Mouse (Mus musculus): ENCODE results near the gene Atp2b1. TPM values are rescaled to one million over a fixed set of nuclear protein-coding genes. Genes with fewer than 3 reads are reported as not detected.

Gene Atp2b1
- 277 TPM for polyA plus RNA-seq (2017; shearing (Covaris generic))

DNA sequence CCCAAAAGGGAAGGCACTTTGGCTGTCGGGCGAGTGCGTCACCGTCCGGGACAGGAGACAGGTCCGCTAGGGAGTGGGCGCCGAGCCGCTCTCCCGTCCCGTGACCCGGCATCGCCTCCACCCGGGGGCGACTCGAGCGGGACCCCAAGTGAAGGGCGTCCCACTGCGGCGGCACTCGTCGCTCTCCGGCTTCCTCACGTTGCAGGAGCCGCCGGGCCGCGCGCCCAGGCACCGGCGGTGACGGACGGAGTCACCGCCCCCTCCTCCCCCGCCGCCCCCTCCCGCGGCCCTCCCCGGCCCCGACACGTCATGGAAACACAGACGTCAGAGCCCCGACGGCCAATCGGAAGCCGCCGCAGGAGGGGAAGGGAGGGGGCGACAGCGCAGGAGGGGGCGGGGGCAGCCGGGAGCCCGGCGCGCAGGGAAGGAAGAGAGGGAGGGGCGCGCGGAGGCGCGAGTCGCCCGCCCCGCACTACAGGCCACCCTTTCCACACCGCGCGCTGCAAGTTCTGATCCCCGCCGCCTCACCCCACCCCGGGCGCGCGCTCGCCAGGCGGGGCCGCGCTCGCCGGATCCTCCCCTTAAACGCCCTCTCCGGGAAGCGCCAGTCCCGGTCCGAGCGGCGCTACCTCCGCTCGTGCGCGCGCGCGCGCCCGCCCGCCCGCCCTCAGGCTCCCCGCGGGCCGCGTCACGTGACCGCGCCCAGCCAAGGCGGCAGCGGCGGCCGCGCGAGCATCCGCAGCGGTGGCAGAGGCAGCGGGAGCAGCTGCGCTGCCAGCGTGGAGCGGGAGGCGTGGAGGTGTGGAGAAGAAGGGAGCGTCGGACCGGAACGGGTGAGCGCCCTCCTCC is at the start of gene Atp2b1:
Gene Atp2b1, plus strand, starts transcription at position 446 of the 849 bp plus-strand sequence.

Other genes starting within 250 kb of the Atp2b1 start
- 12.4 TPM for gene Poc1b, start 192.6 kb downstream of the Atp2b1 start, polyA plus RNA-seq (2017; shearing (Covaris generic))
- gene Galnt4, start 193.8 kb downstream of the Atp2b1 start, polyA plus RNA-seq (2017; shearing (Covaris generic)), result 3.3 TPM
- gene Phxr2, start 211.9 kb downstream of the Atp2b1 start, polyA plus RNA-seq (2017; shearing (Covaris generic)), result 0.32 TPM